ENCODE assay signal across 19 mouse cellular contexts in genomic region chr9:107970311-107970710, GRCm38 (mm10). TPM values are rescaled to one million over a fixed set of nuclear protein-coding genes. Genes with fewer than 3 reads are reported as not detected.
"Had no signal": no experiment of that assay in that cellular context is flagged by ENCODE, and none has a peak within 500 bp of the region (broad histone marks: within the 10 kb centered on the region; RNA-seq: fewer than 3 reads in every experiment).

No protein-coding gene starts in this region.

- H3K27me3 ChIP-seq: intestine, embryonic 15.5 days; lung, embryonic 15.5 days; midbrain, embryonic 12.5 days had no signal

- H3K4me3 ChIP-seq: intestine, embryonic 15.5 days; layer of hippocampus, adult 2 months; lung, embryonic 15.5 days; midbrain, embryonic 12.5 days had no signal

- H3K27ac ChIP-seq: intestine, embryonic 15.5 days; layer of hippocampus, adult 2 months; lung, embryonic 15.5 days; midbrain, embryonic 12.5 days; stomach, postnatal 0 days had no signal

- H3K9ac ChIP-seq: intestine, embryonic 15.5 days; lung, embryonic 15.5 days; midbrain, embryonic 12.5 days had no signal

- ATAC-seq: intestine, embryonic 15.5 days had no signal

- H3K4me1 ChIP-seq: midbrain, embryonic 12.5 days had no signal

- H3K9me3 ChIP-seq: intestine, embryonic 15.5 days; lung, embryonic 15.5 days; midbrain, embryonic 12.5 days had no signal

- H3K4me2 ChIP-seq: intestine, embryonic 15.5 days; lung, embryonic 15.5 days; midbrain, embryonic 12.5 days had no signal

- DNase-seq: kidney, adult 11 months; kidney, adult 8-10 months; kidney, postnatal 14 days; layer of hippocampus, adult 9-11 months; lung, postnatal 14 days; lung, postnatal 4 days; right cerebral cortex, postnatal 14 days; right cerebral cortex, postnatal 4 days; thymus, adult 2 months; thymus, postnatal 14 days; thymus, postnatal 4 days had no signal

RNA-seq across cellular contexts. Expression of gene Gm20661, which starts 12.5 kb away (rescaled TPM):
- total RNA-seq: left cerebral cortex, postnatal 25 days; megakaryocyte progenitor cell, adult 5-6 weeks had no signal
- polyA plus RNA-seq: large intestine, adult 2 months had no signal
